Mouse (Mus musculus): ENCODE measurements around the gene Bicdl1. TPM values are rescaled to one million over a fixed set of nuclear protein-coding genes. Genes with fewer than 3 reads are reported as not detected.

Gene Bicdl1
- total RNA-seq, 1 experiment from 2014 or later = 8.8 TPM

DNA sequence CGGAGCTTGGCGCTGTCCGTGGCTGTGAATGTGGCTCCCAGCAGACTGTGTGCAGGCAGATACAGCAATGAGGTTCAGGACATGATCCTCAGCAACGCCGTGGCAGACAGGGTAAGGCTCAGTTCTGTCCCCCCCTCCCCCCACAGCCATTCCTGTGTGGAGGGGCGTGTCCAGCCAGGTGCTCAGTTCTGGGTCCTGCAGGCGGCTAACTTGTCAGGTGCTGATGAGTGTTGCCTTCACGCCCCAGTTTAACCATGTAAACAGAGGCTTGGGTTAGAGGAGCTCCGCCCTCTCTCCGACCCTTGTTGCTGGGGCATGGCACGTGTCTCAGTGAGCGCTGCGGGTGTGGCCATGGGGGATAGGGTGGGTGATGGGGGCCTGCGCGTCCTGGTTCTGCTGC, 111.7 kb downstream of the Bicdl1 start:
- no peak for ATAC-seq (replicated peaks in 1 of 2; ENCODE audit: insufficient read depth in 1 of 2, low FRiP score in 2 of 2, low TSS enrichment in 1 of 2, low read depth in 1 of 2, poor library complexity in 2 of 2, severe bottlenecking in 2 of 2)

DNA sequence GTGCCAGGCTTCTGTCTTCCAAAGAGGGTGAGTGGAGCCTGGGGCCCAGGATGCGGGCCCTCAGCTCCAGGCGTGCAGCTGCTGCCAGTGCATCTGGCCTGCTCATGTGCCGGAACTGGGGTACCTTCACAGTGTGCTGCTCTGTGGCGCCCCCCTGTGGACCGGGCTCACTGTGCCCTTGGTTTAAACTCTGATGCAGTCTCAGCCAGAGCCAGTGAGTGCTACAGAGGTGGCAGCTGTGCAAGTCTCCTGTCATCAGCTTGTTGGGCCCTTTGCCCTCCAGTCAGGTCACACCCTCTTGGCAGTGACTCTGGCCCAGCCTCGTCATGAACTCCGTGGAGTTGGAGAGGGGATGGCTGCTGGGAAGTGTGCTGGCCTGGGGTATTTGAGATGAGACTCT, 116.5 kb downstream of the Bicdl1 start:
- peak in 1 of 2 experiments; percentile 51; a peak in 1 of 4 replicates for ATAC-seq (replicated peaks in 1 of 2; ENCODE audit: insufficient read depth in 1 of 2, low FRiP score in 2 of 2, low TSS enrichment in 1 of 2, low read depth in 1 of 2, poor library complexity in 2 of 2, severe bottlenecking in 2 of 2)

DNA sequence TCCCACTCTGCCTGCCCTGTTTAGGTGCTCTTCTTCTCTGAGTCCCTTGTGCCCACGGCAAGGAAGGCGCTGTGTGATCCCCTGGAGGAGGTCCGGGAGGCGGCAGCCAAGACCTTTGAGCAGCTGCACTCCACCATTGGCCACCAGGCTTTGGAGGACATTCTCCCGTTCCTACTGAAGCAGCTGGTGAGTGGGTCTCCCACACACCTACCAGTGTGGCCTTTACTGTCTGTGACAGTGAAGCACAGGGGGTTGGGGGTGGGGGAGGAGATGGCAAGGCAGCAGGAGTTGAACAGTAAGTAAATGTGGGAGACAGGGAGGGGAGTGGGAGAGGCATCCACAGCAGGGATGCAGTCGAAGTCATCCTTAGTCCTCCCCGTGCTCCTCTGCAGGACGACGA, 118.1 kb downstream of the Bicdl1 start:
- no peak for ATAC-seq (replicated peaks in 1 of 2; ENCODE audit: insufficient read depth in 1 of 2, low FRiP score in 2 of 2, low TSS enrichment in 1 of 2, low read depth in 1 of 2, poor library complexity in 2 of 2, severe bottlenecking in 2 of 2)

DNA sequence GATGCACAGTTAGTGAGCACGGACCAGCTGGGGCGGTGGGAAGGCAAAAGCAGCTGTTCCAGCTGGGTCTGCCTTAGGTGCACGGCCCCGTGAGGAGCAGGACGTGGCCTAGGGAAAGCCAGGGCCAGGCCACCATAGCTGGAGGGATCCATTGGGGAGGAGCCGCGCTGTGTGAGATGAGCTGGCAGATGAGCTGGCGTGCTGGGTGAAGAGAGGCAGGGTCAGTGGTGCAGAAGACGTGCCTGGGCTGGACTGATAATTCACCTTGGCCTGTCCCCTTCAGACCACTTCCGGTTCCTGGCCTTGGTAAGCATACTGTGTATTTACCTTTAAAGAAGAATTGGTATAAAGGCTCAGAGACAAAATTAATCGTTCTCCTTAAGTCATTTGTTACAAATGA, 119.9 kb downstream of the Bicdl1 start:
- no peak for ATAC-seq (replicated peaks in 1 of 2; ENCODE audit: insufficient read depth in 1 of 2, low FRiP score in 2 of 2, low TSS enrichment in 1 of 2, low read depth in 1 of 2, poor library complexity in 2 of 2, severe bottlenecking in 2 of 2)

DNA sequence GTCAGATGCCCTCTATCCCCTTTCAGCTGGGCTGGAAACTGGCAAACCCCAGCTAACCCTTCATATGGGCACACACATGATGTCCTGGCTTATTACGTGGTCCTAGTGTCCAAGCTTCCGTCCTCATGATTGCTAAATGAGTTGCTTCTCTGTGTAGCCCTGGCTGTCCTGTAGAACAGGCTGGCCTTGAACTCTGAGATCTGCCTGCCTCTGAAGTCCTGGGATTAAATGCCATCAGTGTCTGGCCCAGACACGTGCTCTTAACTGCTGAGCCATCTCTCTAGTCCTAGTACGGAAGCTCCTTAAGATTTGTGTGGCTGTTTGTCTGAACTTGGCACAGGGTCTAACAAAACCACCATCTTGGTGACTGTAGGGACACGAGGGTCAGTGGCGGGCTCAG, 127.9 kb downstream of the Bicdl1 start:
- ATAC-seq (replicated peaks in 1 of 2; ENCODE audit: insufficient read depth in 1 of 2, low FRiP score in 2 of 2, low TSS enrichment in 1 of 2, low read depth in 1 of 2, poor library complexity in 2 of 2, severe bottlenecking in 2 of 2) = no peak

Other genes starting within 250 kb of the Bicdl1 start
- 6.0 and 10.4 TPM in 2 replicates for gene Sirt4, start 246.9 kb downstream of the Bicdl1 start, total RNA-seq (2017)
- gene Pxn, start 224.9 kb downstream of the Bicdl1 start, total RNA-seq (2017) = 57.2 and 118 TPM in 2 replicates
- 1,280 and 1,726 TPM in 2 replicates for gene Rplp0, start 172.2 kb downstream of the Bicdl1 start, total RNA-seq (2017)
- gene Gcn1l1, start 166.4 kb downstream of the Bicdl1 start, total RNA-seq (2017) = 31.4 and 34.5 TPM in 2 replicates
- 35.1 and 42.5 TPM in 2 replicates for gene Rab35, start 99.7 kb downstream of the Bicdl1 start, total RNA-seq (2017)
- gene Cit, start 113.7 kb upstream of the Bicdl1 start, total RNA-seq (2017) = 30.9 and 36.9 TPM in 2 replicates

Measured in hematopoietic stem cell, adult 5-6 weeks (primary cell).